Mouse (Mus musculus): ENCODE results near the gene Adap2. TPM values are rescaled to one million over a fixed set of nuclear protein-coding genes. Genes with fewer than 3 reads are reported as not detected.

Adap2 gene
- polyA plus RNA-seq, 1 experiment from 2014 or later: 0.19 TPM

DNA sequence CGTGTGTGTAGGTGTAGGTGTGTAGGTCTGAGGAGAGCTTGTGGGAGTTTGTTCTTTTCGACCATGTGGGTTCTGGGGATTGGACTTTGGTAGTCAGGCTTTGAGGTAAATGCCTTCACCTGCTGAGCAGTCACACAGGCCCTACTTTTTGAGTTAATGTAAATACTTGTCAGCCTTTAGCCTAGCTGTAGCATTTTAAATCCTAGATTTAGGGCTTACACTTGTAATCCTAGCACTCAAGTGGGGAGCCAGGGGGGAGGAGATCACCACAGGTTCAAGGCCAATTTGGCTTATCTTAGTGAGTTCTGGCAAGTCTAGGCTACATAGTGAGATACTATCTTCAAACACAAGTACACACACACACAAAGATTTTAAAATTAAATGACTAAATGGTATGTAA, 58.4 kb downstream of the Adap2 start:
- no peaks in the 10 kb centered on the region for H3K27me3 ChIP-seq
- ChIA-PET POLR2A (no interaction called here), CTCF (interaction anchor here (1.4 kb wide), 1 partner anchor 9 kb away, joined by 4 read pairs; no protein-coding TSS in a partner anchor)
- DNase-seq (ENCODE audit: low read depth, low spot score) (no peak), ATAC-seq (no peak)
- no peak for TF ChIP-seq CTCF (IDR thresholded peaks at IDR 0.05)
- in situ Hi-C loops (cut with MboI; ENCODE audit: low pct_unique_long_range_greater_than_20kb): no loop called here

DNA sequence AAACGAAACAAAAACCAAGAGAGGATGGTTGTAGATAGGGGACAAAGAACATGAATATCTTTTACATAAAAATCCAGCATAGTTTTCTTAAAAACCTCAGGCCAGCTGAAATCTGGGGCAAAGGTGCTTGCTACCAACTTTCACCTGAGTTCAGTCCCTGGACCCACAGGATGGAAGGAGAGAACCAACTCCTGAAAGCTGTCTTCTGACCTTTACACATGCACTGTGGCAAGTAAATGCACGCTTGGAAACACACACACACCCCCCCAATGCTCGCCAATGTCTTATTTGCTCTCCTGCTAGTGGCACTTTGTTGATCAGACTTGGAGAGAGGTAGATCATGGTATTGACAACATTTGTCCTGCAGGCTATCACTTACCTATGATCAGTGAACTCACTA, 61.4 kb downstream of the Adap2 start:
- H3K27me3 ChIP-seq: no peaks in the 10 kb centered on the region
- TF ChIP-seq CTCF (IDR thresholded peaks at IDR 0.05): no peak
- CTCF ChIA-PET: no interaction called here
- DNase-seq (ENCODE audit: low read depth, low spot score): no peak
- POLR2A ChIA-PET: no interaction called here
- no peak for ATAC-seq
- in situ Hi-C loops (cut with MboI; ENCODE audit: low pct_unique_long_range_greater_than_20kb): no loop called here

DNA sequence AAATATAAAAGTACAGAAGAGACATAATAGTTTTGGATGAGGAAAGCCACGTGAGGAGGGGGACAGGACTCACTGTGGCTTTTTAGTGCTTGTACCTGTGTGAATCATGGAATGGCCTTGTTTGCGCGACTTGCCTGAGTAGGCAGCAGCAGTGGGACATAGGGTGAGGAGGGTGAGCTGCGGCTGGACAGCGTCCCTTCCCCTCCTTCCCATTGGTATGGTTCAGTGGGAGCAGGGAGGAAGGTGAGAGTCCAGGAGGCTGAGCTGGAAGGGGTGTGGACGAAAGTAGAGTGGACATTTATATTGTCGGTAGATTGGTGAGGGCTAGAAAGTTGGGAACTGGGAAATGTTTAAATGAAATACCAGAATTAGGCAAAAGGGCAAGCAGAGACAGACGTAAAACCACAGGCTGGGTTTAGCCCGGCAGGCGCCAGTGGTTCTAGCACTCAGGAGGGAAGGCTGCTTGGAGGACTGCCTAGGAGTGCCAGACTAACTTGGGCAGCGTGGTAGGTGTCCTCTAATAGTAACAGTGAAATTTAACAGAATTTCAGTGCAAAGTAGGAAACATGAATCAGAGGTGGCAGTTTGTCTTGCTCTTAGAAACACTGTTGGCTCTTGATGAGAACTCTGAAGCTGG, 64.9 kb downstream of the Adap2 start:
- DNase-seq (ENCODE audit: low read depth, low spot score): no peak
- H3K27me3 ChIP-seq: no peaks in the 10 kb centered on the region
- ChIA-PET CTCF (interaction anchor here (3.0 kb wide), 1 partner anchor 10 kb away, joined by 7 read pairs; the partner anchor contains the start of gene Rhot1), POLR2A (no interaction called here)
- TF ChIP-seq CTCF (IDR thresholded peaks at IDR 0.05): no peak
- ATAC-seq: no peak
- in situ Hi-C loops (cut with MboI; ENCODE audit: low pct_unique_long_range_greater_than_20kb): no loop called here

Other genes starting within 250 kb of the Adap2 start
- 49.7 TPM for gene Utp6, start 191.7 kb upstream of the Adap2 start, polyA plus RNA-seq (2021)
- 53.9 TPM for gene Suz12, start 161.0 kb upstream of the Adap2 start, polyA plus RNA-seq (2021)
- 27.9 TPM for gene Crlf3, start 73.1 kb upstream of the Adap2 start, polyA plus RNA-seq (2021)
- gene Atad5, start 64.7 kb upstream of the Adap2 start, polyA plus RNA-seq (2021): 4.5 TPM
- 26.0 TPM for gene Tefm, start 11.9 kb upstream of the Adap2 start, polyA plus RNA-seq (2021)
- 14.0 TPM for gene Rnf135, start 29.7 kb downstream of the Adap2 start, polyA plus RNA-seq (2021)
- gene Rhot1, start 54.9 kb downstream of the Adap2 start, polyA plus RNA-seq (2021): 49.4 TPM
- gene Rhbdl3, start 146.8 kb downstream of the Adap2 start, polyA plus RNA-seq (2021): 5.8 TPM
- gene 5730455P16Rik, start 223.9 kb downstream of the Adap2 start, polyA plus RNA-seq (2021): 26.3 TPM
- 160 TPM for gene Zfp207, start 229.2 kb downstream of the Adap2 start, polyA plus RNA-seq (2021)